Mouse (Mus musculus) heart, postnatal 0 days (tissue): ENCODE results near the gene Arrdc3.

Experiments used
- CTCF ChIP-seq: IDR thresholded peaks from 2 replicates; pipeline ENCODE4 v1.5.1; 2016; ENCODE audit warnings: antibody characterized with exemption, control low read depth, low read depth
- EP300 ChIP-seq: IDR thresholded peaks from 2 replicates; pipeline ENCODE4 v1.6.1; 2016; ENCODE audit warnings: antibody characterized with exemption, low read depth

GRCm38 (mm10) chr13:80898095-80898494, 14.9 kb downstream of the Arrdc3 start:
- TF ChIP-seq CTCF (no peak), EP300 (no peak)
